Mouse (Mus musculus): ENCODE results near the gene Uqcc3.

DNA sequence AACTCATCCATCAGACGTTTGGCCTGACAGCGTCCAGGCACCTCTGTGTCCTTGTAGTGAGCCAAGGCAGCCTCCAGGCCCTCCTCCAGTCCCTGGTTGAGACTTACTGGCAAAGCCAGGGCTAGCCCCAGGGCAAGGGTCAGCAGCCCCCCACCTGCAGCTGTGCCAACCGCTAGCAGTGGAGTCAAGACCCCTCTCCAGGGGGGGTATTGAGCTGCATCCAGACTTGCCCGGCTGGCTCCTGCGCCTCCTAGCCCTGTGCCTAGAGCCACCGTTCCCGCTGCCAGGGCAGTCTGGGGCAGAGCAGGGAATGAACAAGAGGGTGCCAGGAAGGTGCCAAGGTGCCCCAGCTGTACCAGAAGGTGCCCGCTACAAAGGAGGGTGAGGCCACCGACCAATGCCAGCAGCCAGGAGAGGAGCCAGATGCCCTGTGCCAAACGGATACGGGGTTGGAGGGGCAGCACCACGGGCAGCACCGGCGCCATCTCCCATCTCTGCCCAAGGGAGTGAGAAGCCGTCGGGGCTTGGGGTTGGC lies 48.0 kb upstream of the Uqcc3 start:
- TF ChIP-seq CTCF (IDR thresholded peaks at IDR 0.05; ENCODE audit: borderline replicate concordance, insufficient read depth, low read depth, low read length), result no peak
- TF ChIP-seq POLR2A (IDR thresholded peaks at IDR 0.05; ENCODE audit: borderline replicate concordance, insufficient read depth, low read length), result no peak

Measured in cerebellum, adult 2 months (tissue).